Mouse (Mus musculus) heart, embryonic 10.5 days (tissue): ENCODE measurements around the gene Pard3b. TPM values are rescaled to one million over a fixed set of nuclear protein-coding genes. Genes with fewer than 3 reads are reported as not detected.

ENCODE experiments used
- DNase-seq: peaks from one replicate; pipeline ENCODE4 v3.0.0-alpha.2; 2017; ENCODE audit warnings: low spot score
- H3K27ac ChIP-seq: fragments of 300-500 bp; sonication (generic); 2 replicates; pipeline ENCODE4 v1.5.1; 2016; ENCODE audit warnings: mild to moderate bottlenecking
- H3K27me3 ChIP-seq: fragments of 300-500 bp; sonication (generic); 2 replicates; pipeline ENCODE4 v1.6.1; 2016; ENCODE audit warnings: mild to moderate bottlenecking; ENCODE audit not compliant: poor library complexity, insufficient read depth, severe bottlenecking
- H3K36me3 ChIP-seq: fragments of 300-500 bp; sonication (generic); 2 replicates; pipeline ENCODE4 v1.6.1; 2016; ENCODE audit warnings: mild to moderate bottlenecking, moderate library complexity
- H3K4me1 ChIP-seq: fragments of 300-500 bp; sonication (generic); 2 replicates; pipeline ENCODE4 v1.6.1; 2016; ENCODE audit warnings: mild to moderate bottlenecking
- H3K4me3 ChIP-seq: fragments of 300-500 bp; sonication (generic); 2 replicates; pipeline ENCODE4 v1.5.1; 2016; ENCODE audit warnings: mild to moderate bottlenecking, moderate library complexity
- H3K9me3 ChIP-seq: fragments of 300-500 bp; sonication (generic); 2 replicates; pipeline ENCODE4 v1.6.1; 2016; ENCODE audit warnings: mild to moderate bottlenecking, moderate library complexity
- WGBS: fragments of 180-500 bp; shearing (Covaris S2); methylation state at CpG from one replicate; pipeline ENCODE4 v1.1.7; 2016; 5-methylcytosine and 5-hydroxymethylcytosine counted together
- polyA plus RNA-seq: library from polyadenylated mRNA; unstranded; fragments of >200 nt; fragmentation: Nextera tagmentation; extraction: Ambion mirVana; gene quantifications from 2 replicates; pipeline ENCODE4 v1.2.1, GENCODE M21; 2016

Pard3b gene
- polyA plus RNA-seq, 1 experiment from 2014 or later = 8.2 TPM

GRCm38 (mm10) chr1:61903271-61904007, 264.8 kb downstream of the Pard3b start:
- Histone ChIP-seq H3K27ac (no peak overlapping the region), H3K4me3 (no peak overlapping the region), H3K4me1 (no peaks in the 10 kb centered on the region), H3K36me3 (no peaks in the 10 kb centered on the region), H3K9me3 (no peaks in the 10 kb centered on the region), H3K27me3 (no peaks in the 10 kb centered on the region)
- no peak for DNase-seq
- WGBS = 82% methylated on average over 4 of the region's 4 CpGs

- Histone ChIP-seq H3K9me3 (no peaks in the 10 kb centered on the region), H3K4me3 (no peak overlapping the region), H3K27ac (no peak overlapping the region), H3K36me3 (no peaks in the 10 kb centered on the region), H3K27me3 (no peaks in the 10 kb centered on the region), H3K4me1 (no peaks in the 10 kb centered on the region)
- DNase-seq = no peak
- 80% methylated on average over 4 of the region's 4 CpGs for WGBS
These were observed 265.4 kb downstream of the Pard3b start for GRCm38 (mm10) chr1:61904036-61904435.

GRCm38 (mm10) chr1:61912931-61913330, 274.3 kb downstream of the Pard3b start:
- no peaks in the 10 kb centered on the region for H3K36me3 ChIP-seq

GRCm38 (mm10) chr1:61924958-61925357, 286.3 kb downstream of the Pard3b start:
- Histone ChIP-seq H3K4me3 (no peak overlapping the region), H3K27ac (no peak overlapping the region), H3K27me3 (no peaks in the 10 kb centered on the region), H3K4me1 (peaks cover 5% of the 10 kb centered on the region; the same call in 1 of the 2 replicates), H3K36me3 (no peaks in the 10 kb centered on the region), H3K9me3 (no peaks in the 10 kb centered on the region)
- WGBS = 32% methylated on average over 2 of the region's 2 CpGs
- no peak for DNase-seq

More at GRCm38 (mm10) chr1:61912931-61913330, 274.3 kb downstream of the Pard3b start:
- H3K9me3 ChIP-seq = no peaks in the 10 kb centered on the region
- H3K4me3 ChIP-seq = no peak overlapping the region
- no peak overlapping the region for H3K27ac ChIP-seq
- no peak for DNase-seq
- WGBS = 79% methylated on average over 2 of the region's 2 CpGs
- H3K27me3 ChIP-seq = no peaks in the 10 kb centered on the region
- H3K4me1 ChIP-seq = 0 out of 2 replicates have a peak, but pooled peaks cover 2% of the 10 kb centered on the region

- no peaks in the 10 kb centered on the region for H3K27me3 ChIP-seq
- no peaks in the 10 kb centered on the region for H3K36me3 ChIP-seq
- 80% methylated on average over 5 of the region's 5 CpGs for WGBS
- no peak overlapping the region for H3K27ac ChIP-seq
- DNase-seq = no peak
- peaks cover 5% of the 10 kb centered on the region; the same call in 1 of the 2 replicates for H3K4me1 ChIP-seq
- H3K4me3 ChIP-seq = no peak overlapping the region
- no peaks in the 10 kb centered on the region for H3K9me3 ChIP-seq
These were observed 286.9 kb downstream of the Pard3b start for GRCm38 (mm10) chr1:61925541-61925940.

- Histone ChIP-seq H3K4me1 (peaks cover 5% of the 10 kb centered on the region; the same call in 1 of the 2 replicates), H3K9me3 (no peaks in the 10 kb centered on the region), H3K27me3 (no peaks in the 10 kb centered on the region), H3K4me3 (no peak overlapping the region), H3K36me3 (no peaks in the 10 kb centered on the region), H3K27ac (no peak overlapping the region)
- DNase-seq = no peak
- 79% methylated on average over 7 of the region's 7 CpGs for WGBS
These were observed 289.6 kb downstream of the Pard3b start for GRCm38 (mm10) chr1:61928131-61928761.

- 69% methylated on average over 2 of the region's 2 CpGs for WGBS
- Histone ChIP-seq H3K4me1 (no peaks in the 10 kb centered on the region), H3K36me3 (no peaks in the 10 kb centered on the region), H3K9me3 (no peaks in the 10 kb centered on the region), H3K4me3 (no peak overlapping the region), H3K27ac (no peak overlapping the region), H3K27me3 (no peaks in the 10 kb centered on the region)
- no peak for DNase-seq
These were observed 294.9 kb downstream of the Pard3b start for GRCm38 (mm10) chr1:61933574-61933973.

- Histone ChIP-seq H3K9me3 (no peaks in the 10 kb centered on the region), H3K27ac (no peak overlapping the region), H3K27me3 (no peaks in the 10 kb centered on the region), H3K4me1 (no peaks in the 10 kb centered on the region), H3K36me3 (no peaks in the 10 kb centered on the region), H3K4me3 (no peak overlapping the region)
- no peak for DNase-seq
- WGBS = 82% methylated on average over 4 of the region's 4 CpGs
These were observed 296.1 kb downstream of the Pard3b start for GRCm38 (mm10) chr1:61934760-61935159.

- no peak for DNase-seq
- Histone ChIP-seq H3K27ac (no peak overlapping the region), H3K27me3 (no peaks in the 10 kb centered on the region), H3K4me3 (no peak overlapping the region), H3K36me3 (no peaks in the 10 kb centered on the region), H3K4me1 (no peaks in the 10 kb centered on the region), H3K9me3 (no peaks in the 10 kb centered on the region)
- WGBS = 85% methylated on average over 10 of the region's 10 CpGs
These were observed 301.3 kb downstream of the Pard3b start for GRCm38 (mm10) chr1:61939882-61940281.

- no peak for DNase-seq
- Histone ChIP-seq H3K9me3 (no peaks in the 10 kb centered on the region), H3K4me1 (no peaks in the 10 kb centered on the region), H3K4me3 (no peak overlapping the region), H3K27me3 (no peaks in the 10 kb centered on the region), H3K36me3 (no peaks in the 10 kb centered on the region), H3K27ac (no peak overlapping the region)
- 84% methylated on average over 9 of the region's 9 CpGs for WGBS
These were observed 322.9 kb downstream of the Pard3b start for GRCm38 (mm10) chr1:61961533-61961932.

GRCm38 (mm10) chr1:61962571-61962970, 323.9 kb downstream of the Pard3b start:
- no peaks in the 10 kb centered on the region for H3K9me3 ChIP-seq
- DNase-seq = no peak
- H3K4me1 ChIP-seq = no peaks in the 10 kb centered on the region
- no peak overlapping the region for H3K27ac ChIP-seq
- H3K36me3 ChIP-seq = no peaks in the 10 kb centered on the region
- no peak overlapping the region for H3K4me3 ChIP-seq
- no peaks in the 10 kb centered on the region for H3K27me3 ChIP-seq
- WGBS = 90% methylated on average over 4 of the region's 4 CpGs

- DNase-seq = no peak
- no peak overlapping the region for H3K27ac ChIP-seq
- H3K4me1 ChIP-seq = no peaks in the 10 kb centered on the region
- H3K36me3 ChIP-seq = no peaks in the 10 kb centered on the region
- H3K4me3 ChIP-seq = no peak overlapping the region
- no peaks in the 10 kb centered on the region for H3K9me3 ChIP-seq
- H3K27me3 ChIP-seq = no peaks in the 10 kb centered on the region
- 56% methylated on average over 3 of the region's 3 CpGs for WGBS
These were observed 328.5 kb downstream of the Pard3b start for GRCm38 (mm10) chr1:61967124-61967523.

- H3K27ac ChIP-seq = no peak overlapping the region
- no peaks in the 10 kb centered on the region for H3K36me3 ChIP-seq
- no peak overlapping the region for H3K4me3 ChIP-seq
- no peaks in the 10 kb centered on the region for H3K9me3 ChIP-seq
- WGBS = 86% methylated on average over 4 of the region's 4 CpGs
- H3K27me3 ChIP-seq = no peaks in the 10 kb centered on the region
- DNase-seq = no peak
- H3K4me1 ChIP-seq = no peaks in the 10 kb centered on the region
These were observed 329.2 kb downstream of the Pard3b start for GRCm38 (mm10) chr1:61967807-61968206.
